Mouse (Mus musculus) hindbrain, embryonic 14.5 days (tissue): Measurements from ENCODE around the gene Pdzd2. TPM values are rescaled to one million over a fixed set of nuclear protein-coding genes. Genes with fewer than 3 reads are reported as not detected.

Experiments used
- ATAC-seq: fragments of 200-750 bp; cut with Nextera tagmentation; 2 replicates; pipeline ENCODE4 v1.8.0; 2017; ENCODE audit warnings: moderate number of reproducible peaks, mild to moderate bottlenecking, moderate TSS enrichment, moderate library complexity; ENCODE audit not compliant: low FRiP score
- DNase-seq: peaks from one replicate; pipeline ENCODE4 v3.0.0-alpha.2; 2015; ENCODE audit warnings: low spot score
- H3K27ac ChIP-seq: fragments of 300-500 bp; sonication (generic); 2 replicates; pipeline ENCODE4 v1.5.1; 2014; ENCODE audit warnings: mild to moderate bottlenecking, moderate library complexity
- H3K27me3 ChIP-seq: fragments of 300-500 bp; sonication (generic); 2 replicates; pipeline ENCODE4 v1.6.1; 2014; ENCODE audit warnings: mild to moderate bottlenecking, low read length, mixed read lengths; ENCODE audit not compliant: control insufficient read depth, insufficient read depth
- H3K36me3 ChIP-seq: fragments of 300-500 bp; sonication (generic); replicated peaks from 2 replicates; pipeline ENCODE4 v1.6.1; 2014; ENCODE audit not compliant: control insufficient read depth, insufficient read depth
- H3K4me1 ChIP-seq: fragments of 300-500 bp; sonication (generic); replicated peaks from 2 replicates; pipeline ENCODE4 v1.6.1; 2014; ENCODE audit warnings: antibody characterized with exemption, low read length, mixed read lengths; ENCODE audit not compliant: control insufficient read depth, insufficient read depth
- H3K4me2 ChIP-seq: fragments of 300-500 bp; sonication (generic); replicated peaks from 2 replicates; pipeline ENCODE4 v1.6.1; 2014; ENCODE audit warnings: mild to moderate bottlenecking, moderate library complexity
- H3K4me3 ChIP-seq: fragments of 300-500 bp; sonication (generic); replicated peaks from 2 replicates; pipeline ENCODE4 v1.5.1; 2014; ENCODE audit warnings: mild to moderate bottlenecking, low read length
- H3K9ac ChIP-seq: fragments of 300-500 bp; sonication (generic); 2 replicates; pipeline ENCODE4 v1.6.1; 2014
- H3K9me3 ChIP-seq: fragments of 300-500 bp; sonication (generic); 2 replicates; pipeline ENCODE4 v1.6.1; 2016; ENCODE audit warnings: low read length; ENCODE audit not compliant: control insufficient read depth
- WGBS: fragments of 180-500 bp; shearing (Covaris S2); extraction: QIAGEN DNeasy Blood & Tissue Kit; methylation state at CpG from one replicate; pipeline ENCODE4 v1.1.7; 2014; 5-methylcytosine and 5-hydroxymethylcytosine counted together
- polyA plus RNA-seq: library from polyadenylated mRNA; unstranded; fragments of >200 nt; fragmentation: Nextera tagmentation; extraction: Ambion mirVana; gene quantifications from 2 replicates; pipeline ENCODE4 v1.2.1, GENCODE M21; 2014

Pdzd2 gene
- polyA plus RNA-seq, 1 experiment from 2014 or later = 15.5 TPM

DNA sequence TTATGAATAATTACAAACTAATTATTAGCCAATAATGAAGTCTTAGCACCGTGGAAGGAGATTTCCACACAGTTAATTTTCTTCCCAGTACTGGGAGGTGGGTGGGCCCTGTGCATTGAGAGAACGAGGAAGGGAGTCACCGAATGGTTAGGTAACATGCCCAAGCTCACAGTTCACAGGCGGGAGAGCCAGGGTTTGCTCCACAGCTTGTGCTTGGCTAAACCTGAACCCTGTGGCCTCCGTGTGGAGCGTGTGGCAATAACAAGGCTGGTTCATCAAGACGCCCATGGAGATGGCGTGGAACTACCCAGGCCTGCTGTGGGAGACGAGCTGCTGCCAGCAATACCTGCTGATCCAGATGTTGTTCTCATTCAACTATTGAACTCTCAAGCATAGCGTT is 361.9 kb downstream of the Pdzd2 start:
- Histone ChIP-seq H3K4me2 (no peak overlapping the region), H3K4me3 (no peak overlapping the region), H3K27ac (no peak overlapping the region), H3K4me1 (peaks cover 9% of the 10 kb centered on the region), H3K27me3 (no peaks in the 10 kb centered on the region), H3K9me3 (no peaks in the 10 kb centered on the region), H3K9ac (no peak overlapping the region), H3K36me3 (no peaks in the 10 kb centered on the region)
- DNase-seq (no peak), ATAC-seq (no peak)
- 75% methylated on average over 10 of the region's 10 CpGs for WGBS

- Histone ChIP-seq H3K4me3 (no peak overlapping the region), H3K4me2 (peak overlapping the region; percentile 50), H3K27ac (no peak overlapping the region), H3K9ac (no peak overlapping the region; the same call in 1 of the 2 replicates), H3K9me3 (no peaks in the 10 kb centered on the region), H3K27me3 (no peaks in the 10 kb centered on the region), H3K36me3 (no peaks in the 10 kb centered on the region), H3K4me1 (peaks cover 9% of the 10 kb centered on the region)
- 47% methylated on average over 13 of the region's 13 CpGs for WGBS
- DNase-seq = no peak
- no peak for ATAC-seq
Measured at GRCm38 (mm10) chr15:12376491-12377069, 363.1 kb downstream of the Pdzd2 start.

DNA sequence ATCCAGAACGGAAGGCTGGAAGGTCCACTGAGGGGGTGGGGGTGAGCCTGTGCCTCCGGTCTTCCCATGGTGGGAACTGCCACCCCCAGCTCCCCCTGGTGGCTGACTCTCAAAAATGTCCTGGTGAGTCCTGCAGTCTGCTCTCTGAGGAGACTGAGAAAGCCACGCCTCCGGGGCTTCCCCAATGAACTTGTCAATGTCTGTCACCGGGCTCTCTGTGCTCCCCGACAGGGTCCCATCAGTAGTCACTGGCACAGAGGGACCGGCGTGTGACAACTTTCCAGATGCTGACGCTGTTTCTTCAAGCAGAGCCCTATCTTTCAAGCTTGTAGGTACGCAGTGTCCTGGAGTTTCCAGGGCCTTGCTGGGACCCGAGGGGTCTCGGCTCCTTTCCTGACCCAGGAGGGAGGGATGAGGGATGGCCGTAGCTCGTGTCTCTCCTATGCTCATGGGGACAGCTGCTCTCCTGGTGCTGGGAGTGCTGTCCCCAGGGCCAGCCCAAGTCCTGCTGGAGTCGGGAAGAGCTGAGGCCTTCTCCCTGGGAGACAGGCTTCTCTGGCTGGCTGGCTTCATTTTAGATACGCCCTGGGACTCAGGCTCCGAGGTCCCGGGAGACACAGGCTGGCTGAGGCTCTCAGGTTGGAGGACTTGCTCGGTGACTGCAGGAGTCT is 363.9 kb downstream of the Pdzd2 start:
- ATAC-seq (peak; percentile 59), DNase-seq (peak; percentile 75)
- Histone ChIP-seq H3K4me1 (peaks cover 9% of the 10 kb centered on the region), H3K27ac (no peak overlapping the region), H3K9me3 (no peaks in the 10 kb centered on the region), H3K27me3 (no peaks in the 10 kb centered on the region), H3K9ac (no peak overlapping the region; the same call in 1 of the 2 replicates), H3K4me2 (peak overlapping the region; percentile 50), H3K36me3 (no peaks in the 10 kb centered on the region), H3K4me3 (peak overlapping the region; percentile 17)
- 8% methylated on average over 19 of the region's 19 CpGs for WGBS

- Histone ChIP-seq H3K4me1 (peaks cover 9% of the 10 kb centered on the region), H3K4me3 (no peak overlapping the region), H3K36me3 (no peaks in the 10 kb centered on the region), H3K9ac (no peak overlapping the region), H3K9me3 (no peaks in the 10 kb centered on the region), H3K27ac (no peak overlapping the region), H3K27me3 (no peaks in the 10 kb centered on the region), H3K4me2 (peak overlapping the region; percentile 50)
- ATAC-seq (no peak), DNase-seq (no peak)
- 60% methylated on average over 18 of the region's 18 CpGs for WGBS
Measured at GRCm38 (mm10) chr15:12374916-12375315, 364.8 kb downstream of the Pdzd2 start.

DNA sequence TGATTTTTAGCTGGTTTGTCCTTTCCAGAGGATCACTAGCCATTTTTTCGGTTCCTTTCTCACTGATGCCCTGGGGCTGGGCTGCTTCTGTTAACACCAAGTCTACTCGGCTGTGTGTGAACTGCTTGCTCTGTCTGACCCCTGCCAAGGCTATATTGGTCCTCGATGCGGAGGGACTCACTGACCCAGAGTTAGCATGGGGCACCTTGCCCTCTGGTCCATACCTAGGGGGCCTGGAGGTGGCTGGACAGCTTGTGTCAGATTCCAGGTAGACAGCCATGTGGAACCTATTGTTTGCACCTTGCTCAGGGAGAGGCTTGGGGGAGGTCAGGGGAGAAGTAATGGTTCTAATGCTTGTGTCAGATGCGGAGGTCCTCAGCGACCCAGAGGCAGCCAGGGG is 365.8 kb downstream of the Pdzd2 start:
- H3K27me3 ChIP-seq = no peaks in the 10 kb centered on the region
- peaks cover 9% of the 10 kb centered on the region for H3K4me1 ChIP-seq
- no peak overlapping the region for H3K4me3 ChIP-seq
- no peak for ATAC-seq
- WGBS = 84% methylated on average over 6 of the region's 6 CpGs
- H3K9ac ChIP-seq = no peak overlapping the region; the same call in 1 of the 2 replicates
- no peaks in the 10 kb centered on the region for H3K9me3 ChIP-seq
- H3K36me3 ChIP-seq = no peaks in the 10 kb centered on the region
- DNase-seq = no peak
- H3K27ac ChIP-seq = no peak overlapping the region
- no peak overlapping the region for H3K4me2 ChIP-seq

- 75% methylated on average over 14 of the region's 14 CpGs for WGBS
- H3K4me3 ChIP-seq = no peak overlapping the region
- no peak overlapping the region; the same call in 1 of the 2 replicates for H3K9ac ChIP-seq
- peaks cover 9% of the 10 kb centered on the region for H3K4me1 ChIP-seq
- no peak overlapping the region for H3K27ac ChIP-seq
- H3K27me3 ChIP-seq = no peaks in the 10 kb centered on the region
- DNase-seq = no peak
- ATAC-seq = no peak
- H3K36me3 ChIP-seq = no peaks in the 10 kb centered on the region
- H3K9me3 ChIP-seq = no peaks in the 10 kb centered on the region
- H3K4me2 ChIP-seq = no peak overlapping the region
Measured at GRCm38 (mm10) chr15:12373496-12373895, 366.2 kb downstream of the Pdzd2 start.

GRCm38 (mm10) chr15:12371183-12371582 is 368.5 kb downstream of the Pdzd2 start:
- no peak overlapping the region for H3K4me3 ChIP-seq
- WGBS = 3% methylated on average over 8 of the region's 8 CpGs
- H3K27ac ChIP-seq = no peak overlapping the region
- H3K9ac ChIP-seq = no peak overlapping the region
- DNase-seq (peak; percentile 87), ATAC-seq (peak; percentile 59)
- H3K27me3 ChIP-seq = no peaks in the 10 kb centered on the region
- no peaks in the 10 kb centered on the region for H3K36me3 ChIP-seq
- H3K4me2 ChIP-seq = no peak overlapping the region
- H3K4me1 ChIP-seq = peaks cover 22% of the 10 kb centered on the region
- no peaks in the 10 kb centered on the region for H3K9me3 ChIP-seq

DNA sequence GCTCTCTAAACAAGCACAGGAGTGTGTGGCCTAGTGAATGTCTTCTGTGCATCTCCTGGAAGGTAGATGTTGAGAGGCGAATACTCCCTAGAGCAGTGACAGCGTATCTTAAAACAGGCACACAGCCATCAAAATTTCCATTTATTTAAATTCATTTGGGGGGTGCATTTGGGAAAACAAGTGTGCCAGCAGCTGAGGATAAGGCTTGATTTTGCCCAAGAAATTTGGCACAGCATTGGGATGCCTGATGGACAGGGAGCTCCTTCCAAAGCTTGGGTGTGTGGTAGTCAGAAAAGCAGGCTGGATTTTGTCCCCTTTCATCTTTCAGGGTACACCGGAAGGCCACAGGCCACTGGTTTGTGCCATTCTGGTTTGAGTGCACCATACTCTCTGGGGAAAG is 369.6 kb downstream of the Pdzd2 start:
- no peak for DNase-seq

DNA sequence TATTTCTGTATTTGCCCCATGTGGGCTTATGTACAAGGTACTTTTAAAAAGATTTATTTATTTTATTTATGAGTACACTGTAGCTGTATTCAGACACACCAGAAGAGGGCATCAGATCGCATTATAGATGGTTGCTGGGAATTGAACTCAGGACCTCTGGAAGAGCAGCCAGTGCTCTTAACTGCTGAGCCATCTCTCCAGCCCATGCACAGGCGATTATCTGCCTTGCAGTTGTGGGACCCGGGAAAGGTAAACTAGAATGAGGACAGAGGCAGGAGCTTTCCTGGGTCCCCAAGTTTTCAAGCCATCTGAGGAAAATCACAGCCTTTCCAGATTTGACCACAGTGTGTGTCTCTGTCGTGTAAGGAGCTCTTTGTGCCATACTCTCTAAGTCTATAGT is 370.9 kb downstream of the Pdzd2 start:
- 91% methylated on average over 4 of the region's 4 CpGs for WGBS
- Histone ChIP-seq H3K36me3 (no peaks in the 10 kb centered on the region), H3K27ac (no peak overlapping the region), H3K9ac (no peak overlapping the region), H3K27me3 (no peaks in the 10 kb centered on the region), H3K4me2 (no peak overlapping the region), H3K4me3 (no peak overlapping the region), H3K9me3 (no peaks in the 10 kb centered on the region), H3K4me1 (peaks cover 25% of the 10 kb centered on the region)
- DNase-seq = no peak
- ATAC-seq = no peak

More for the DNA sequence above, 369.6 kb downstream of the Pdzd2 start:
- Histone ChIP-seq H3K4me1 (peaks cover 25% of the 10 kb centered on the region), H3K36me3 (no peaks in the 10 kb centered on the region), H3K9me3 (no peaks in the 10 kb centered on the region), H3K4me3 (no peak overlapping the region), H3K4me2 (no peak overlapping the region), H3K27ac (no peak overlapping the region), H3K9ac (no peak overlapping the region), H3K27me3 (no peaks in the 10 kb centered on the region)
- no peak for ATAC-seq
- 92% methylated on average over 3 of the region's 3 CpGs for WGBS
